Mouse (Mus musculus) embryonic facial prominence, embryonic 13.5 days (tissue): ENCODE results near the gene Aktip. TPM values are rescaled to one million over a fixed set of nuclear protein-coding genes. Genes with fewer than 3 reads are reported as not detected.
A peak's percentile ranks its signal among the peaks of the same experiment; 100 is the strongest.

Experiments
- ATAC-seq: fragments of 200-750 bp; cut with Nextera tagmentation; 2 replicates; pipeline ENCODE4 v1.8.0; 2017; ENCODE audit warnings: low read depth; ENCODE audit not compliant: insufficient number of reproducible peaks, insufficient read depth, low FRiP score, low TSS enrichment
- H3K27ac ChIP-seq: fragments of 300-500 bp; sonication (generic); 2 replicates; pipeline ENCODE4 v1.5.1; 2015; ENCODE audit warnings: moderate library complexity, mild to moderate bottlenecking, inconsistent platforms
- H3K27me3 ChIP-seq: fragments of 300-500 bp; sonication (generic); 2 replicates; pipeline ENCODE4 v1.6.1; 2015; ENCODE audit warnings: mild to moderate bottlenecking, inconsistent platforms
- H3K36me3 ChIP-seq: fragments of 300-500 bp; sonication (generic); 2 replicates; pipeline ENCODE4 v1.6.1; 2015; ENCODE audit warnings: mild to moderate bottlenecking, inconsistent platforms
- H3K4me1 ChIP-seq: fragments of 300-500 bp; sonication (generic); 2 replicates; pipeline ENCODE4 v1.6.1; 2015; ENCODE audit warnings: inconsistent platforms
- H3K4me2 ChIP-seq: fragments of 300-500 bp; sonication (generic); 2 replicates; pipeline ENCODE4 v1.6.1; 2015; ENCODE audit warnings: moderate library complexity, mild to moderate bottlenecking, inconsistent platforms
- H3K4me3 ChIP-seq: fragments of 300-500 bp; sonication (generic); 2 replicates; pipeline ENCODE4 v1.5.1; 2015; ENCODE audit warnings: mild to moderate bottlenecking, inconsistent platforms
- H3K9ac ChIP-seq: fragments of 300-500 bp; sonication (generic); 2 replicates; pipeline ENCODE4 v1.6.1; 2015; ENCODE audit warnings: mild to moderate bottlenecking, inconsistent platforms
- H3K9me3 ChIP-seq: fragments of 300-500 bp; sonication (generic); 2 replicates; pipeline ENCODE4 v1.6.1; 2016; ENCODE audit warnings: inconsistent platforms
- WGBS: fragments of 180-500 bp; shearing (Covaris S2); methylation state at CpG from one replicate; pipeline ENCODE4 v1.1.7; 2015; ENCODE audit warnings: mixed read lengths; 5-methylcytosine and 5-hydroxymethylcytosine counted together
- polyA plus RNA-seq: library from polyadenylated mRNA; unstranded; fragments of >200 nt; fragmentation: Nextera tagmentation; extraction: Ambion mirVana; gene quantifications from 2 replicates; pipeline ENCODE4 v1.2.1, GENCODE M21; 2015

Gene Aktip
- polyA plus RNA-seq, 1 experiment from 2014 or later: 54.2 TPM

DNA sequence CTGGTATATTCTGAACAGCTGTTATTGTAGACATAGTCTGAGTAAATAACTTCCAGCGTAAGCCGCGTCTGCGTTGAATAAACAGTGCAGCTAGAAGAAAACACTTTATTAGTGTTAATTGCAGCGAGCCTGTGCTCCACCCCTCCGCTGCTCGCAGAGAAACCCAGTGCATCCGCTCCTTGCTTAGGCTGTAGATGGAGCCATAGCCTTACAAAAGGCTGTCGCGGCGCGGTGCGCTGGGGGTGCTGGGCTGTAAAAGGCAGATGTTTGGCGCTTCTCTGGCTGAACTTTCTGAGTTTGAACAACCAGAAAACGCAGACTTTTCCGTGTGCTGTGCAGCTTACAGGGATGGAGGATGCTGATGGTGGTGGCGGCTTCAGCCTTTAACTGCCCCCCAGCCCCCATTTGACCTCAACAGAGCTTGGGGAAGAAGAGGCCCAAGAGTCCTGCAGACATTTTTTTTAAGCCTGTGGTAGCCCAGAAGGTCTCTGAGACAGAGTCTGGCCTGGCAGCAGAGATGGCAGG is 8.9 kb downstream of the Aktip start:
- H3K27ac ChIP-seq: peak overlapping the region; percentile 71
- no peak overlapping the region for H3K4me3 ChIP-seq
- WGBS: 3% methylated on average over 17 of the region's 17 CpGs
- H3K9me3 ChIP-seq: no peaks in the 10 kb centered on the region
- peak; percentile 53; the same call in 1 of the 2 replicates for ATAC-seq
- peaks cover 31% of the 10 kb centered on the region for H3K4me1 ChIP-seq
- peak overlapping the region; percentile 56 for H3K9ac ChIP-seq
- H3K4me2 ChIP-seq: peak overlapping the region; percentile 49
- no peaks in the 10 kb centered on the region for H3K36me3 ChIP-seq
- H3K27me3 ChIP-seq: peaks cover 29% of the 10 kb centered on the region

DNA sequence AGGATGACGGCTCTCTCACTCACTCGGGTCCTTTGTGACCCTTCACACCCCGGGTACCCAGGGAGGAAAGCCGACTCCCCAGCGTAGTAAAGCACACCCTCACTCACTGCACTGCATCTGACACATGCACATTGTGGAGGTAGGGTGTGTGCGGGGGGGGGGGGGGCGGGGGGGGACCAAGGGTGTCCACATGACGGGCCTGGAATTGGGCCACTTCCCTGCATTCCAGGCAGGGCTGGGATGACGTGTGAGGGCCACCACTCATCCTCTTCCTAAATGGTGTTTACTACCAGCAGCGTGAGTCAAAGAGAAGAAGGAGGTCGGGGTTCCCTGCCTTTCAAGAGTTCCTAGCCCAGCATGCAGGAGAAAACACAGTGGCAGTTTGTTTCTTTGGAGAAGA is 11.6 kb downstream of the Aktip start:
- Histone ChIP-seq H3K4me3 (no peak overlapping the region), H3K36me3 (no peaks in the 10 kb centered on the region), H3K4me2 (no peak overlapping the region), H3K9me3 (no peaks in the 10 kb centered on the region), H3K27me3 (peaks cover 21% of the 10 kb centered on the region), H3K9ac (no peak overlapping the region), H3K27ac (no peak overlapping the region), H3K4me1 (peaks cover 26% of the 10 kb centered on the region)
- no peak for ATAC-seq
- WGBS: 81% methylated on average over 9 of the region's 11 CpGs

DNA sequence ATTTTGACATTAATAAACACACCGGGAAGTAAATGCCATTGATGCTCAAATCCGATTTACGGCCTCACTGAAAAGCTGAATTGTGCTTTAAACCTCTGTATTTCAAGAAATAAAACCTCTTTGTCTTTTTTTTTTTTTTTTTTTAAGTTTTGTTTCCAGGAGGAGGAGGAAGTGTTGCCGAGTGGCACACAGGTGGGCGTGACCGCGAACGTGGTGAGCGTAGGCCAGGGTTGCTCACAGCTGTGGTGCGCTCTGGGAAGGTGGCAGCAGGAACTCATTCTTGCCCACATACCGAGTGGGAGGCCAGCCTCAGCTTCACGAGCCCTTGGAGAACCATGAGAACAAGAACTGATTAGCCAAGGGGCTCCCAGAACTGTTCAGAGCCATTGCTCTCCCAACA is 13.4 kb downstream of the Aktip start:
- Histone ChIP-seq H3K4me2 (no peak overlapping the region), H3K4me3 (no peak overlapping the region), H3K27ac (no peak overlapping the region), H3K36me3 (no peaks in the 10 kb centered on the region), H3K9me3 (no peaks in the 10 kb centered on the region), H3K4me1 (peaks cover 11% of the 10 kb centered on the region), H3K9ac (no peak overlapping the region), H3K27me3 (peaks cover 15% of the 10 kb centered on the region)
- ATAC-seq: no peak
- WGBS: 66% methylated on average over 12 of the region's 12 CpGs

- no peak overlapping the region for H3K4me3 ChIP-seq
- no peak overlapping the region for H3K9ac ChIP-seq
- ATAC-seq: no peak
- peaks cover 2% of the 10 kb centered on the region; the same call in 1 of the 2 replicates for H3K27me3 ChIP-seq
- no peak overlapping the region for H3K4me2 ChIP-seq
- no peaks in the 10 kb centered on the region for H3K36me3 ChIP-seq
- 50% methylated on average over 1 of the region's 1 CpGs for WGBS
- H3K27ac ChIP-seq: no peak overlapping the region
- H3K9me3 ChIP-seq: no peaks in the 10 kb centered on the region
- H3K4me1 ChIP-seq: no peaks in the 10 kb centered on the region
These were observed 22.1 kb downstream of the Aktip start for GRCm38 (mm10) chr8:91177708-91178107.

GRCm38 (mm10) chr8:91176176-91176575 is 23.6 kb downstream of the Aktip start:
- WGBS: 77% methylated on average over 14 of the region's 14 CpGs
- 0 out of 2 replicates have a peak, but pooled peaks cover 4% of the 10 kb centered on the region for H3K4me1 ChIP-seq

GRCm38 (mm10) chr8:91171605-91172004 is 28.2 kb downstream of the Aktip start:
- Histone ChIP-seq H3K27me3 (peaks cover 9% of the 10 kb centered on the region; the same call in 1 of the 2 replicates), H3K36me3 (no peaks in the 10 kb centered on the region), H3K4me3 (no peak overlapping the region), H3K9ac (no peak overlapping the region), H3K27ac (no peak overlapping the region), H3K4me1 (0 out of 2 replicates have a peak, but pooled peaks cover 7% of the 10 kb centered on the region), H3K9me3 (no peaks in the 10 kb centered on the region), H3K4me2 (no peak overlapping the region)
- no peak for ATAC-seq
- WGBS: 37% methylated on average over 13 of the region's 13 CpGs

More at GRCm38 (mm10) chr8:91176176-91176575, 23.6 kb downstream of the Aktip start:
- H3K9me3 ChIP-seq: no peaks in the 10 kb centered on the region
- H3K4me3 ChIP-seq: no peak overlapping the region
- peaks cover 6% of the 10 kb centered on the region; the same call in 1 of the 2 replicates for H3K27me3 ChIP-seq
- H3K27ac ChIP-seq: no peak overlapping the region
- no peaks in the 10 kb centered on the region for H3K36me3 ChIP-seq
- no peak overlapping the region for H3K4me2 ChIP-seq
- ATAC-seq: no peak
- H3K9ac ChIP-seq: no peak overlapping the region

GRCm38 (mm10) chr8:91170914-91171313 is 28.9 kb downstream of the Aktip start:
- no peak overlapping the region for H3K4me3 ChIP-seq
- H3K36me3 ChIP-seq: no peaks in the 10 kb centered on the region
- 35% methylated on average over 14 of the region's 14 CpGs for WGBS
- peaks cover 9% of the 10 kb centered on the region; the same call in 1 of the 2 replicates for H3K27me3 ChIP-seq
- no peak overlapping the region for H3K4me2 ChIP-seq
- no peak overlapping the region for H3K27ac ChIP-seq
- 0 out of 2 replicates have a peak, but pooled peaks cover 7% of the 10 kb centered on the region for H3K4me1 ChIP-seq
- ATAC-seq: no peak
- no peak overlapping the region for H3K9ac ChIP-seq
- H3K9me3 ChIP-seq: no peaks in the 10 kb centered on the region

DNA sequence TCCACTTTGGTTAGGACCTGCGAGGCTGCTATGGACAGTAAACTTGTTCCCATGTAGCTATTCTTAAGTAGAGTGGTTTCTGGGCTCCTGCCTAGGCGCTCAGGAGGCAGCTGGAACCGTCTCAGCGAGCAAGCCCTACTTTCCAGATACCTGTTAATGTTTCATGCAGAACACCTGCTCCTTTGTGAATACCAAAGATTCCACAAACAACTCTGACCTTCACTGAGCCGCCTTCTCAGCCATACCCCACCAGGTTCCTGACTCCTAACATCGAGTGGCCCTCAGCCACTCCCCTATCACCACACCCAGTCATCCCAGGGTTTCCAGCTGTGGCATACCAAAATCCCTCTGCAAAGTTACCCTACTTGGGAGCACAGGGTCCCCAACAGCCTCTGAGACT is 29.6 kb downstream of the Aktip start:
- WGBS: 78% methylated on average over 6 of the region's 6 CpGs
- Histone ChIP-seq H3K9me3 (no peaks in the 10 kb centered on the region), H3K36me3 (no peaks in the 10 kb centered on the region), H3K27me3 (peaks cover 9% of the 10 kb centered on the region; the same call in 1 of the 2 replicates), H3K4me1 (0 out of 2 replicates have a peak, but pooled peaks cover 7% of the 10 kb centered on the region), H3K4me3 (no peak overlapping the region), H3K9ac (no peak overlapping the region), H3K4me2 (no peak overlapping the region), H3K27ac (no peak overlapping the region)
- no peak for ATAC-seq

DNA sequence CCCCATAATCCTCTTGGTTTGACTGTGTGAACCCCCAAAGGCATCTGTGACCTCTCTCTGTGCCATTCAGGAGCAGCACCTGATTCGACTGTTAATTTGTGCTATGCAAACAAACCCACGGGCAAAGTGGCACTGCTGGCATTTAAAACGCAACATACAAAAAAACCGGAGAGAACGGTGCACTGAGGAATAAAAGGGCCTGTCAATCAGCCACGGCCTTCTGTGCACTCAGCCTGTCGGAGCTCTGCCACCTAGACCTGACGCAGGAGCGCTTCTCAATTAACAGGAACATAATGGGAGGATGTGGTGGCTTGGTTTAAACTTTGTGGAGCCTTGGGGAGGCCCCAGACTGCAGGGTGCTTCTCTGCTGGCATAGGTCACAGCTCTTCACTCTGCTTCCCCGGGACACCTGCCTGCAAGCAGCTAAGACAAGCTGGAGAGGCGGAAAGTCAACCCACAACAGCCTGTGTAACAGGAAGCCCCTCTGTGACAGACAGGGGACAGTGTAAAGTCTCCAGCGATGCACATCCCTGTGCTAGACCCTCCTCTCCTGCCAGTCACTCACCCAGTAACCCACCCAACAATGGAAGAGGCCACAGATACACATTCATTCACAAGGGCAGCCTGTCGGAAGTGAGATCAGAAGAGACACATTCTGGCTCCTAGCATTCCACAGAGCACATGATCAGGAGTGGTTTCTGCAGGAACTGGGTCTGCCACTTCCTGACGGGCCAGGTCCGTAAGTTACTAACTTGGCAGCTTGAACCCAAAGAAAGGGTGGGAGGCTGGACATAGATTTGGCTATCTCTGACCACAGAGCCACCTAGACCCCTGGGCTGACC is 39.6 kb downstream of the Aktip start:
- Histone ChIP-seq H3K27ac (no peak overlapping the region), H3K9me3 (0 out of 2 replicates have a peak, but pooled peaks cover 3% of the 10 kb centered on the region), H3K4me2 (no peak overlapping the region), H3K27me3 (no peaks in the 10 kb centered on the region), H3K36me3 (no peaks in the 10 kb centered on the region), H3K4me1 (no peaks in the 10 kb centered on the region), H3K4me3 (no peak overlapping the region), H3K9ac (no peak overlapping the region)
- WGBS: 51% methylated on average over 15 of the region's 15 CpGs
- no peak for ATAC-seq

DNA sequence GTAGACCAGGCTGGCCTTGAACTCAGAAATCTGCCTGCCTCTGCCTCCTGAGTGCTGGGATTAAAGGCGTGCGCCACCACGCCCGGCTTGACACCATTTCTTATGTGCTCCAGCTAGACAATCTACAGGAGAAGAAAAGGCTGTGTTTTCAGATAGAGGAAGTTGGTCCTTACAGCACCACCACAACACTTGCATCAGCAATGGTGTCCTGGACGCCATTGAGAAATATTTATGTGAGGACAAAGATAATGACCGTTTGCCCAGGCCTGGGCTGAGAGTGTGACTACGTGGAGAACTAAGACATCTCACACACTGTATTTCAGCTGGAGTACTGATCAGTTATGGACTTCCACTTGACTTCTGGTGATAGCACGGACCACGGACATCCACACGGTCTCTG is 41.2 kb downstream of the Aktip start:
- H3K4me3 ChIP-seq: no peak overlapping the region
- 93% methylated on average over 10 of the region's 10 CpGs for WGBS
- no peak for ATAC-seq
- no peaks in the 10 kb centered on the region for H3K4me1 ChIP-seq
- H3K36me3 ChIP-seq: no peaks in the 10 kb centered on the region
- no peak overlapping the region for H3K9ac ChIP-seq
- H3K27me3 ChIP-seq: no peaks in the 10 kb centered on the region
- H3K27ac ChIP-seq: no peak overlapping the region
- H3K9me3 ChIP-seq: 0 out of 2 replicates have a peak, but pooled peaks cover 3% of the 10 kb centered on the region
- H3K4me2 ChIP-seq: no peak overlapping the region

DNA sequence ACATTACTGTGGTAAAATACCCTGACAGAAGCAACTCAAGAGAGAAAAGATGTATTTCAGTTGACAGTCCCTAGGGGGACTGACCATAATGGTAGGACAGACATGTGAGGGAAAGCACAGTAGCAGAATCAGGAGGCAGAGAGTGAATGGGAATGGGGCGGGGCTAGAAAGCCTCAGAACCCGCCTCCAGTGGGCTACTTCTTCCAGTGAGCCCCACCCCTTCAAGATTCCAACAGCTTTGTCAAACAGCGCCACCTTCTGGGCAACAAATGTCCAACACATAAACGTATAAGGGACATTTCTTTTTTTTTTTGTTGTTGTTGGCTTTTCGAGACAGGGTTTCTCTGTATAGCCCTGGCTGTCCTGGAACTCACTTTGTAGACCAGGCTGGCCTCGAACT is 45.2 kb downstream of the Aktip start:
- H3K27me3 ChIP-seq: no peaks in the 10 kb centered on the region
- ATAC-seq: no peak
- no peak overlapping the region for H3K27ac ChIP-seq
- H3K4me3 ChIP-seq: no peak overlapping the region
- no peaks in the 10 kb centered on the region for H3K4me1 ChIP-seq
- H3K9ac ChIP-seq: no peak overlapping the region
- H3K36me3 ChIP-seq: no peaks in the 10 kb centered on the region
- 42% methylated on average over 6 of the region's 6 CpGs for WGBS
- no peak overlapping the region for H3K4me2 ChIP-seq
- 0 out of 2 replicates have a peak, but pooled peaks cover 3% of the 10 kb centered on the region for H3K9me3 ChIP-seq

- Histone ChIP-seq H3K36me3 (no peaks in the 10 kb centered on the region), H3K4me2 (no peak overlapping the region), H3K27me3 (no peaks in the 10 kb centered on the region), H3K9me3 (0 out of 2 replicates have a peak, but pooled peaks cover 3% of the 10 kb centered on the region), H3K27ac (no peak overlapping the region), H3K4me3 (no peak overlapping the region), H3K4me1 (no peaks in the 10 kb centered on the region), H3K9ac (no peak overlapping the region)
- ATAC-seq: no peak
- whole genome bisulfite sequencing: 84% methylated on average over 3 of the region's 3 CpGs
These were observed 45.9 kb downstream of the Aktip start for GRCm38 (mm10) chr8:91153831-91154230.
